In genomic region chr4:133645195-133645594, GRCm38 (mm10) we compare ENCODE assay signal across 19 mouse cellular contexts. TPM values are rescaled to one million over a fixed set of nuclear protein-coding genes. Genes with fewer than 3 reads are reported as not detected.
DNase-seq lines count a peak whose midpoint lies in the region; ATAC-seq and TF ChIP-seq lines count a peak whose summit lies in the region.
"Had no signal": no experiment of that assay in that cellular context is flagged by ENCODE, and none has a peak within 500 bp of the region (broad histone marks: within the 10 kb centered on the region; RNA-seq: fewer than 3 reads in every experiment).

No protein-coding gene starts in this region.

- DNase-seq in hindbrain, postnatal 0 days (ENCODE audit: low spot score) = no peak
- DNase-seq in lung, embryonic 14.5 days = no peak
- no peak for DNase-seq in lung, adult 2 months
- peak; percentile 69 for DNase-seq in R1 (ENCODE audit: low read depth, low spot score)
- no peak for DNase-seq in limb, embryonic 10.5 days (ENCODE audit: low spot score)
- DNase-seq in spleen, postnatal 10 days (ENCODE audit: low spot score in 2 of 2) = no peak
- DNase-seq: adrenal gland, postnatal 25 days; cerebellum, adult 9-10 months; embryo, embryonic 11 days; kidney, postnatal 36 days; right cerebral cortex, adult 18-20 months; thymus, postnatal 25 days had no signal

- H3K27me3 ChIP-seq in hindbrain, postnatal 0 days (ENCODE audit: insufficient read depth, low read length) = no peaks in the 10 kb centered on the region
- no peaks in the 10 kb centered on the region for H3K27me3 ChIP-seq in hindbrain, embryonic 16.5 days (replicated peaks; ENCODE audit: control insufficient read depth, insufficient read depth, low read length)
- no peaks in the 10 kb centered on the region for H3K27me3 ChIP-seq in lung, embryonic 14.5 days (ENCODE audit: insufficient read depth, low read length)
- no peaks in the 10 kb centered on the region for H3K27me3 ChIP-seq in limb, embryonic 10.5 days (ENCODE audit: low read depth, poor library complexity, severe bottlenecking)
- H3K27me3 ChIP-seq: embryonic facial prominence, embryonic 15.5 days; limb, embryonic 15.5 days; midbrain, embryonic 15.5 days; stomach, embryonic 15.5 days had no signal

- peak; percentile 39; the same call in 1 of the 2 replicates for TF ChIP-seq CTCF in hindbrain, postnatal 0 days (IDR thresholded peaks at IDR 0.05; ENCODE audit: low read depth)
- peak; percentile 32 for TF ChIP-seq CTCF in lung, embryonic 14.5 days (IDR thresholded peaks at IDR 0.05; ENCODE audit: low read depth)
- TF ChIP-seq CTCF in lung, adult 2 months (IDR thresholded peaks at IDR 0.05; ENCODE audit: insufficient read depth, low read length) = no peak

- no peaks in the 10 kb centered on the region for H3K4me1 ChIP-seq in hindbrain, postnatal 0 days (ENCODE audit: insufficient read depth, low read length)
- peaks cover 3% of the 10 kb centered on the region; the same call in 1 of the 2 replicates for H3K4me1 ChIP-seq in hindbrain, embryonic 16.5 days (ENCODE audit: control insufficient read depth, insufficient read depth, low read depth, low read length)
- no peaks in the 10 kb centered on the region for H3K4me1 ChIP-seq in lung, embryonic 14.5 days (ENCODE audit: insufficient read depth)
- H3K4me1 ChIP-seq in lung, adult 2 months (ENCODE audit: control insufficient read depth, insufficient read depth, low read length) = peaks cover 4% of the 10 kb centered on the region; the same call in 1 of the 2 replicates
- H3K4me1 ChIP-seq in limb, embryonic 10.5 days = peaks cover 5% of the 10 kb centered on the region; the same call in 1 of the 2 replicates
- H3K4me1 ChIP-seq: embryonic facial prominence, embryonic 15.5 days; limb, embryonic 15.5 days; midbrain, embryonic 15.5 days; stomach, embryonic 15.5 days had no signal

- no peak overlapping the region for H3K4me3 ChIP-seq in hindbrain, postnatal 0 days (ENCODE audit: low read length)
- no peak overlapping the region for H3K4me3 ChIP-seq in hindbrain, embryonic 16.5 days (ENCODE audit: low read length)
- no peak overlapping the region for H3K4me3 ChIP-seq in lung, embryonic 14.5 days (ENCODE audit: low read depth, low read length)
- no peak overlapping the region for H3K4me3 ChIP-seq in lung, adult 2 months (replicated peaks; ENCODE audit: extremely low read depth, low read depth, low read length)
- H3K4me3 ChIP-seq in limb, embryonic 10.5 days = peak overlapping the region; percentile 26; the same call in 1 of the 2 replicates
- H3K4me3 ChIP-seq: forebrain, embryonic 10.5 days; hindbrain, embryonic 10.5 days; limb, embryonic 15.5 days; midbrain, embryonic 15.5 days; stomach, embryonic 15.5 days had no signal

- TF ChIP-seq POLR2A in lung, adult 2 months (IDR thresholded peaks at IDR 0.05; ENCODE audit: borderline replicate concordance, extremely low read depth, low read depth, low read length) = no peak

- 0 out of 2 replicates have a peak, but pooled peaks cover 8% of the 10 kb centered on the region for H3K9me3 ChIP-seq in hindbrain, postnatal 0 days (ENCODE audit: low read length)
- peaks cover 7% of the 10 kb centered on the region; the same call in 1 of the 2 replicates for H3K9me3 ChIP-seq in hindbrain, embryonic 16.5 days (ENCODE audit: control insufficient read depth, low read length)
- H3K9me3 ChIP-seq in lung, embryonic 14.5 days (ENCODE audit: low read depth, low read length) = peaks cover 8% of the 10 kb centered on the region; the same call in 1 of the 2 replicates
- no peaks in the 10 kb centered on the region for H3K9me3 ChIP-seq in limb, embryonic 10.5 days (replicated peaks)
- H3K9me3 ChIP-seq: embryonic facial prominence, embryonic 15.5 days; limb, embryonic 15.5 days; midbrain, embryonic 15.5 days; stomach, embryonic 15.5 days had no signal

- no peak overlapping the region for H3K9ac ChIP-seq in hindbrain, postnatal 0 days (replicated peaks; ENCODE audit: low read length)
- no peak overlapping the region for H3K9ac ChIP-seq in hindbrain, embryonic 16.5 days (ENCODE audit: low read depth, low read length)
- no peak overlapping the region for H3K9ac ChIP-seq in lung, embryonic 14.5 days
- H3K9ac ChIP-seq: embryonic facial prominence, embryonic 15.5 days; limb, embryonic 15.5 days; midbrain, embryonic 15.5 days; stomach, embryonic 15.5 days had no signal

- 90% methylated on average over 3 of the region's 3 CpGs for WGBS in hindbrain, postnatal 0 days
- WGBS in hindbrain, embryonic 16.5 days = 82% methylated on average over 3 of the region's 3 CpGs
- WGBS in lung, embryonic 14.5 days = 88% methylated on average over 3 of the region's 3 CpGs
- 87% methylated on average over 3 of the region's 3 CpGs for WGBS in lung, adult 2 months
- 83% methylated on average over 3 of the region's 3 CpGs for WGBS in limb, embryonic 10.5 days

- H3K4me2 ChIP-seq in hindbrain, postnatal 0 days (ENCODE audit: low read depth, low read length) = no peak overlapping the region
- H3K4me2 ChIP-seq in hindbrain, embryonic 16.5 days (ENCODE audit: low read length) = no peak overlapping the region
- H3K4me2 ChIP-seq in lung, embryonic 14.5 days = no peak overlapping the region
- H3K4me2 ChIP-seq: embryonic facial prominence, embryonic 15.5 days; midbrain, embryonic 15.5 days had no signal

- ATAC-seq in hindbrain, postnatal 0 days = no peak
- ATAC-seq in hindbrain, embryonic 16.5 days = no peak
- no peak for ATAC-seq in lung, embryonic 14.5 days (ENCODE audit: insufficient read depth)
- ATAC-seq: midbrain, embryonic 15.5 days had no signal

- H3K27ac ChIP-seq in hindbrain, postnatal 0 days = no peak overlapping the region
- no peak overlapping the region for H3K27ac ChIP-seq in hindbrain, embryonic 16.5 days (ENCODE audit: low read depth, low read length)
- H3K27ac ChIP-seq in lung, embryonic 14.5 days (ENCODE audit: low read depth) = no peak overlapping the region
- no peak overlapping the region for H3K27ac ChIP-seq in limb, embryonic 10.5 days
- H3K27ac ChIP-seq: embryonic facial prominence, embryonic 15.5 days; forebrain, embryonic 10.5 days; hindbrain, embryonic 10.5 days; limb, embryonic 15.5 days; midbrain, embryonic 15.5 days; stomach, embryonic 15.5 days had no signal

- H3K36me3 ChIP-seq in hindbrain, postnatal 0 days (ENCODE audit: insufficient read depth, low read length) = no peaks in the 10 kb centered on the region
- H3K36me3 ChIP-seq in hindbrain, embryonic 16.5 days (ENCODE audit: control insufficient read depth, insufficient read depth, low read length) = no peaks in the 10 kb centered on the region
- no peaks in the 10 kb centered on the region for H3K36me3 ChIP-seq in lung, embryonic 14.5 days (ENCODE audit: insufficient read depth)
- H3K36me3 ChIP-seq in limb, embryonic 10.5 days = no peaks in the 10 kb centered on the region
- H3K36me3 ChIP-seq: embryonic facial prominence, embryonic 15.5 days; forebrain, embryonic 10.5 days; hindbrain, embryonic 10.5 days; limb, embryonic 15.5 days; midbrain, embryonic 15.5 days; stomach, embryonic 15.5 days had no signal

RNA-seq across cellular contexts. Expression of gene Zdhhc18, which starts 4.8 kb away (rescaled TPM):
- 17.4 and 22.6 TPM in 2 replicates for total RNA-seq in hindbrain, postnatal 0 days (2014; rRNA removed)
- 8.2 and 10.2 TPM in 2 replicates for polyA plus RNA-seq in hindbrain, postnatal 0 days (2015; fragmentation: Nextera tagmentation; extraction: Ambion mirVana)
- polyA plus RNA-seq in hindbrain, embryonic 16.5 days (2015; fragmentation: Nextera tagmentation; extraction: Ambion mirVana) = 3.6 and 3.7 TPM in 2 replicates
- polyA plus RNA-seq in lung, embryonic 14.5 days (2014; fragmentation: Nextera tagmentation; extraction: Ambion mirVana) = 5.5 and 9.9 TPM in 2 replicates
- polyA plus RNA-seq in lung, adult 2 months (2012; rRNA removed) = 79.1 and 85.6 TPM in 2 replicates
- polyA plus RNA-seq in limb, embryonic 10.5 days (2016; fragmentation: Nextera tagmentation; extraction: Ambion mirVana) = 3.6 and 4.0 TPM in 2 replicates

RNA-seq across cellular contexts. Expression of gene Pigv, which starts 27.3 kb away (rescaled TPM):
- 11.3 and 13.4 TPM in 2 replicates for total RNA-seq in hindbrain, postnatal 0 days (2014; rRNA removed)
- 13.0 and 14.0 TPM in 2 replicates for polyA plus RNA-seq in hindbrain, postnatal 0 days (2015; fragmentation: Nextera tagmentation; extraction: Ambion mirVana)
- 14.1 and 15.9 TPM in 2 replicates for polyA plus RNA-seq in hindbrain, embryonic 16.5 days (2015; fragmentation: Nextera tagmentation; extraction: Ambion mirVana)
- polyA plus RNA-seq in lung, embryonic 14.5 days (2014; fragmentation: Nextera tagmentation; extraction: Ambion mirVana) = 13.9 and 14.5 TPM in 2 replicates
- polyA plus RNA-seq in lung, adult 2 months (2012; rRNA removed) = 13.6 and 15.9 TPM in 2 replicates
- 17.9 and 19.6 TPM in 2 replicates for polyA plus RNA-seq in limb, embryonic 10.5 days (2016; fragmentation: Nextera tagmentation; extraction: Ambion mirVana)

RNA-seq across cellular contexts. Expression of gene Sfn, which starts 43.2 kb away (rescaled TPM):
- total RNA-seq in hindbrain, postnatal 0 days (2014; rRNA removed) = 1.1 and 2.8 TPM in 2 replicates
- 1.2 and 1.4 TPM in 2 replicates for polyA plus RNA-seq in hindbrain, postnatal 0 days (2015; fragmentation: Nextera tagmentation; extraction: Ambion mirVana)
- polyA plus RNA-seq in hindbrain, embryonic 16.5 days (2015; fragmentation: Nextera tagmentation; extraction: Ambion mirVana) = 2.1 and 2.2 TPM in 2 replicates
- polyA plus RNA-seq in lung, embryonic 14.5 days (2014; fragmentation: Nextera tagmentation; extraction: Ambion mirVana) = 10.4 and 10.6 TPM in 2 replicates
- polyA plus RNA-seq in lung, adult 2 months (2012; rRNA removed) = 13.0 and 107 TPM in 2 replicates
- 29.7 and 38.7 TPM in 2 replicates for polyA plus RNA-seq in limb, embryonic 10.5 days (2016; fragmentation: Nextera tagmentation; extraction: Ambion mirVana)
